Mouse (Mus musculus) right cerebral cortex, postnatal 4 days (tissue): Measurements from ENCODE around the gene Cdyl.
A peak's percentile ranks its signal among the peaks of the same experiment; 100 is the strongest.

Source experiments
- DNase-seq: peaks from one replicate; pipeline ENCODE4 v3.0.0-alpha.2; 2022

The Cdyl gene

DNA sequence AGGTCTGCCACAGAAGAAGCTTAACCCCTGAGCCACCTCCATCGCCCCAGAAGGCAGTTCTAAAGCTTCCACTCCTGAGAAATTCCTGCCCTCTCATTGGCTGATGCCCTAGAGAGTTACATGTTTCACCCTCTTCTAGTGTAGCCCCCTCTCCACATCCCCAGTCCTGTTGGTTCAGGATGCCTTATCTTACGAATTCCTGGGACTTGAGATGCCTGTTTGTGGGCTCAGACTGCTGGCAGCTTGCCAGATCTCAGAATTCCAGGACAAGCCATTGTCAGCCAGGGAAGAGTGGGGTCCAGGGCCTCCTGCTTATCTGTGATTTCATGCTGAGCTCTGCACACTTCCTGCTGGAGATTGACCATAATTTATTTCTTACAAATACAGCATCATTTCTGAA is 106.2 kb downstream of the Cdyl start:
- no peak for DNase-seq

GRCm38 (mm10) chr13:35769673-35770072 is 110.0 kb downstream of the Cdyl start:
- no peak for DNase-seq

DNA sequence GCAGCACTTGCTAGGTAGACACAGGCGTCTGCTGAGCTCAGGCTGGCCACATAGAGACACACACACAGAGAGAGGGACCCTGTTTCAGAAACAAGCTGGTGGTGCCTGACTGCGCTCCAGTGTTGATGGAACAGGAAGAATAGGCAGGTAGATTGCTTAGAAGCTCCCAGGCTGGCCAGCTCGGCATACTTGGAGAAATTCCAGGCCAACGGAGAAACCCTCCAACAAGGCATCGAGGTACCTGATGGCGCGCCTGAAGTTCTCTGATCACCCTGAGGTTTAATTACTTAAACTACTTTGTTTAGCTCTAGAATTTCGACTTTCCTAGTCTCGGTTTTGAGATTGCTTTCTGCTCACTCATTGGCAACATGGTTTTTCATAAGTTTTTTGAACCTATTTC is 110.8 kb downstream of the Cdyl start:
- DNase-seq, result no peak

DNA sequence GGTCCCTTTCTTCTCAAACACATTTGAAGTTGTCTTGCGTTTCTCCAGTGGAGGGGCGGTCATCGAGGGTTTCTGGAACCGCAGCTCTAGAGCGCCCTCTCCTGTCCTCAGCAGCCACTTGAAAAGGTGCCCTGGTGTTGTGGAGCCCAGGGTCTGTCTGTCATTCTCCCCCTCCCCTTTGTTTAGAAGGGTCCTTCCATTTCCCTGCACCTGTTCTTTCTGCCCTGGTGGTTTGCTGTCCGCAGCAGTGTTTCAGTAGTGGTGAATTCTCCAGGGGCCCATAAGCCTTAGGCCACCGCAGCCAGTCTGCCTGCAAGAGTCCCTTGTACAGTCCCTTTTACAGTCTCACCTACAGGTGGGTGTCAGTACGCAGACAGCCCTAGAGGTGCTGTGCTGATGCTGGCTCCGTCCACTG is 112.3 kb downstream of the Cdyl start:
- DNase-seq, result peak; percentile 56

DNA sequence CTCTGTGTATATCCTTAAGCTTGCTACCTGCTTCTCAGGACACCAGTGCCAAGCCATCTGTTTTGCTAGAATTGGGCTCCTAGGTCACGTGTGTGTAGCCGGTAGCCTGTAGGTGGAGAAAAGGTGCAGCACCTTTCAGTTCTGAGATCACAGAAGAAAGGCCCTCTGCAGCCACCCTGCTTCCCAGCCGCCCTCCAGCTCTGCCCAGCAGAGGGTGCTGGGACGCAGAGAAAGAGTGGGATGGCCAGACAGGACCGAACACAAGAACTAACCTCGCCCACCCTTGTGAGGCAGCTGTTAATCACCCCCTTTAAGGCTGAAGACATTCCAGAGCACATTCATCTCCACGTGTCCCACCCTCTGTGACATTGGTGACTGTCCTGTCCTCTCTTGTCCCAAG is 114.1 kb downstream of the Cdyl start:
- DNase-seq, result no peak

GRCm38 (mm10) chr13:35776123-35776522 is 116.5 kb downstream of the Cdyl start:
- no peak for DNase-seq

GRCm38 (mm10) chr13:35780714-35781113 is 121.1 kb downstream of the Cdyl start:
- DNase-seq, result no peak

GRCm38 (mm10) chr13:35781755-35782154 is 122.1 kb downstream of the Cdyl start:
- DNase-seq, result no peak

GRCm38 (mm10) chr13:35782949-35783348 is 123.3 kb downstream of the Cdyl start:
- DNase-seq, result no peak

DNA sequence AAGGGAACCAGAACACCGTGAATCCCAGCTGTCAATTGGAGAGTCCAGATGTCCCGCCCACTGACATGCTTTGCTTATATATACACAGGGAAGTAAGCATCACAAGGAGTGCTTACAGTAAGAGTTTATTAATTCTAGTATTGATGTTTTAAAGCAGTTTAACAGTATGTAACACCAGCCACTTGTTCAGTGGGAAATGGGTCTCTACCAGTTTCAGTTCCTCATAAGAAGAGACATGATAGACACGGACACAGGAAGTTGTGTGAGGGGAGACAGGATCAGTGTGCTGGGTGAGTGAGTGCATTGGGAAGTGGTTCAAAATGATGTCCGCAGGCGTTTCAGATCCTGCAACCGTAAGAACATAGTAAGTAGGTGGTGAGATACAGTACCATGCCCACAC is 123.9 kb downstream of the Cdyl start:
- no peak for DNase-seq

GRCm38 (mm10) chr13:35784281-35784680 is 124.6 kb downstream of the Cdyl start:
- DNase-seq, result no peak

GRCm38 (mm10) chr13:35785330-35785939 is 125.8 kb downstream of the Cdyl start:
- DNase-seq, result no peak

DNA sequence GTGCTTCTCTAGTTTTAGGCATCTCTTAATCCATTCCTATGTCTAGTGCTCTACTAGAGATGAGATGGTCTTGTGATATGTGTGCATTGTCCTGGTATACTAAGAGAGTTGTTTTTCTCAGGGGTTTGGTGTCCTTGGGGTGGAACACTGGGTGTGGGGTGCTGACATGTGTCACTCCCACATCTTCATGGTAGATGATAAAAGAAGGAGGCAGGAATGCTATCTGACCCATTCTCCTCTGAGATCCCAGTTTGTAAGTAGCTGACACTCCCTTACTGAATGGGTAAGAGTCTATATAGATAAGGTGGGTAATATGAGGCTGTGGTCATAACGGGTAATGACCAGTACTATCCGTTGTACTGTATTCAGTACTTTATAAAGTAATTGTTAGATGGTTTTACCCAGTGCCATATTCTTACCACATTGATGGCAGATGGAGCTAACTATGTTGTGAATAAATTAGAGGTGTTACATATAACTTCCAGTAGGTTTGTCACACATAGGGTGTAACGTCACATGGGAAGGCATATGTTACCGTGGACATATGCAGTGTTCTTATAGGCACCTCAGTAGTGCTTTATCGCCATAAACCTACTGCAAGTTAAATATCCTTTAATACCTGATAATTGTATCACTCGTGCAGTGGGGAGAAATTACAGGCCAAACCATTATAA is 127.2 kb downstream of the Cdyl start:
- no peak for DNase-seq

- no peak for DNase-seq
Observed at GRCm38 (mm10) chr13:35789577-35789976, 129.9 kb downstream of the Cdyl start.

DNA sequence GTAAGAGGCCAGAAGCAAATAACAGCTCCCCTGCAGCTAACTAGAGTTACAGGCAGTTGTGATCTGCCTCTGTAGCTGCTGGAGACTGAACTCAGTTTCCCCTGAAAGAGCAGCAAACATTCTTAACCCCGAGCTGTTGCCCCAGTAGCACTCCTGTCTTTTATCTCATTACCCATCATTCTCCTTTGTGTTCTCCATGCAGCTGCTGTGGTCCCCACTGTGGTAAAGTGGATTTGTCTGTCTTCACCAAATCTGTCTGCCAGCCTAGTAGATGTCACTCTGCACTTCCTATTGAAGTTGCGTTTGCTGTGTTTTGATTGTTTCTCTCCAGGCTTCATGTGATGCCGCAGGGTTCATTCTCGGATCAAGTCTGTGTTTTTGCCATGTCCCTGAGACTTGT is 130.8 kb downstream of the Cdyl start:
- no peak for DNase-seq

GRCm38 (mm10) chr13:35794309-35794708 is 134.7 kb downstream of the Cdyl start:
- DNase-seq, result no peak

DNA sequence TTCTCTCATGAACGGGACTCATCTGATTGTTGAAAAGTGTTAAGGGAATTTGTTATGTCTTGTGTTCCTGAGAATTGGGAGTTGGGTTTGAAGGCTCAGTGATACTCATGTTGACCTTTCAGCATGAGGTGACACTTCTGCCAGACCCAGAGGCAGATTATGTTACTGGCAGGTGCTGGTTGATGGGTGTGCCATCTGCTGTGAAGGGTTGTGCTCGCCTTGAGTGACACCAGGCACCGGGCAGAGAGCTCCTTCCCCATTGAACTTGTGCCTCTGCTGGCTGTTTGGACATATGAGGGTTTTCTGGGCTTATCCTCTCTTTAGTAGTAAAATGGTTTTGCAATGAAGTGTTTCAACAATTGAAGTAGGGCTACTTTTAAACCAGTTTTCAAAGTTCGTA is 135.1 kb downstream of the Cdyl start:
- DNase-seq, result no peak

GRCm38 (mm10) chr13:35795887-35796286 is 136.3 kb downstream of the Cdyl start:
- DNase-seq, result no peak

DNA sequence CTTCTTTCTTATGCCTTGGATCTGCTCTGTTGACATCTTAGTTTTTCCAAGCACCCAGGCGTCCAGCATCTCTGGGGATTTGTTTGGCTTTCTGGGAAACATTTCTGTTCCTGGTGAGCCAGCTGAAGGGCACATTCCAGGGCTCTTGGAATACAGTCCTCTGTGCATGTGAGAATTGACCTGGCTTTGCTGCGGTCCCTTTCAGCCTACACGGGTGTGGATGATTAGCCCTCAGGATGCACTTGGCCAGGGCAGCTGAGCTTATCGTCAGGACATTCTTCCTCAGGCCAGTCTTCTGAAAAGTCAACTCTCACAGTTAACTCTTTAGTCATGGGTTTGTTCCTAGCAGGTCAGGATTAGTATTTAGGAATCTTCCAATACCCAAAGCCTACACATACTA is 136.7 kb downstream of the Cdyl start:
- DNase-seq, result no peak

- no peak for DNase-seq
Observed at GRCm38 (mm10) chr13:35797811-35798522, 138.3 kb downstream of the Cdyl start.

DNA sequence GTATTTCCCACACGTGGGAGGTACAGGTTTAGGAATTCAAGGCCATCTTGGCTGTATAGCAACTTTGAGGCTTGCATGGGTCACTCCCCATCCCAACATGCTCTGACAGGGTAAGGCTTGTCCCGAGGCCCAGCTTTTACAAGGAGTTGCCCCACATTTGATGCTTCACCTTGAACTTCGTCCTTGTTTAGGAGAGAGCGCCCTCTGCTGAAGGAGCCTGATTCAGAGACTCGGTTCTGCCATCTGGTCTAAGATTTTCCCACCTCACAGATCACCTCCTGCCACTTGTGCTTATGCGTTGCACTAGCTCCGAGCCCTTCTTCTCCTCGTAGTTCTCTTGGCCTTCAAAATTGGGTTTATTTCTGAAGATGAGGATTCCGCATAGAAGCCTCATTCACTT is 139.0 kb downstream of the Cdyl start:
- DNase-seq, result peak; percentile 48

GRCm38 (mm10) chr13:35800270-35800669 is 140.6 kb downstream of the Cdyl start:
- DNase-seq, result no peak

- no peak for DNase-seq
Observed at GRCm38 (mm10) chr13:35805727-35806126, 146.1 kb downstream of the Cdyl start.

- DNase-seq, result no peak
Observed at GRCm38 (mm10) chr13:35806165-35806564, 146.5 kb downstream of the Cdyl start.
